Mouse (Mus musculus) cerebellum, adult 8-10 months (tissue): ENCODE measurements at regions not wholly inside any gene's neighbourhood (a gene's known extent, or its start where the extent isn't known, plus 50 kb on each side); places are given as distances from the start of the nearest gene placed in this dataset.

Source experiments
- DNase-seq: peaks from one replicate; pipeline ENCODE4 v3.0.0; 2022

- no peak for DNase-seq
These were observed 54.2 kb upstream of the Unc5b start for GRCm38 (mm10) chr10:60885348-60886275.

- DNase-seq = no peak
These were observed 53.4 kb upstream of the Unc5b start for GRCm38 (mm10) chr10:60884806-60885205.
